Mouse (Mus musculus): ENCODE data around the gene Pi4k2a.

GRCm38 (mm10) chr19:42089103-42089747, 1.0 kb upstream of the Pi4k2a start:
- peak; percentile 38; the same call in 1 of the 2 replicates for TF ChIP-seq CTCF (IDR thresholded peaks at IDR 0.05)
- TF ChIP-seq EP300 (IDR thresholded peaks at IDR 0.05): peak; percentile 43; the same call in 1 of the 2 replicates

Data from lung, postnatal 0 days (tissue).